Mouse (Mus musculus) CH12.LX (cell line): ENCODE measurements around the gene D17H6S53E. TPM values are rescaled to one million over a fixed set of nuclear protein-coding genes. Genes with fewer than 3 reads are reported as not detected.

Experiments
- DNase-seq: peaks from one replicate; pipeline ENCODE4 v3.0.0-alpha.2; 2013; ENCODE audit errors: extremely low read depth
- H3K27ac ChIP-seq: 2 replicates; pipeline ENCODE4 v1.5.1; 2012; ENCODE audit warnings: low read depth, mild to moderate bottlenecking, control low read depth, moderate library complexity; ENCODE audit not compliant: insufficient read depth
- H3K27me3 ChIP-seq: replicated peaks from 2 replicates; pipeline ENCODE3; 2012; ENCODE audit warnings: inconsistent platforms
- H3K36me3 ChIP-seq, 2 experiments: replicated peaks in 1 of 2; 2 replicates each; pipeline versions ENCODE3 to v1.6.1; 2012; ENCODE audit warnings: inconsistent platforms in 1 of 2, low read length in 1 of 2, mild to moderate bottlenecking in 1 of 2, mixed read lengths in 1 of 2, moderate library complexity in 1 of 2; ENCODE audit not compliant: control insufficient read depth in 1 of 2, insufficient read depth in 1 of 2
- H3K4me1 ChIP-seq, 2 experiments: 2 replicates each; pipeline ENCODE4 v1.6.1; 2012; ENCODE audit warnings: inconsistent platforms in 1 of 2, moderate library complexity in 1 of 2; ENCODE audit not compliant: insufficient read depth in 2 of 2, control insufficient read depth in 1 of 2
- H3K4me2 ChIP-seq: 2 replicates; pipeline ENCODE4 v1.6.1; 2012; ENCODE audit warnings: low read depth, mild to moderate bottlenecking, control low read depth; ENCODE audit not compliant: poor library complexity, insufficient read depth, severe bottlenecking
- H3K4me3 ChIP-seq, 3 experiments: fragments of 150-350 bp in 1 of 3; sonication (generic) in 1 of 3; replicated peaks in 1 of 3; 2 replicates each; pipeline versions ENCODE3 to v1.5.1; 2011 to 2012; ENCODE audit warnings: low read depth in 2 of 3, low read length in 2 of 3, mild to moderate bottlenecking in 2 of 3, moderate library complexity in 2 of 3, control low read depth in 1 of 3, improper control_type of control experiment in 1 of 3, inconsistent platforms in 1 of 3, mixed read lengths in 1 of 3; ENCODE audit not compliant: poor library complexity in 1 of 3
- H3K79me2 ChIP-seq: replicated peaks from 2 replicates; pipeline ENCODE4 v1.6.1; 2012; ENCODE audit warnings: mild to moderate bottlenecking, moderate library complexity; ENCODE audit not compliant: control insufficient read depth, poor library complexity, insufficient read depth, severe bottlenecking; ENCODE audit errors: extremely low read depth
- H3K9ac ChIP-seq: 2 replicates; pipeline ENCODE4 v1.6.1; 2012; ENCODE audit warnings: low read depth, mild to moderate bottlenecking, control low read depth, moderate library complexity; ENCODE audit not compliant: insufficient read depth
- H3K9me3 ChIP-seq: replicated peaks from 2 replicates; pipeline ENCODE3; 2012; ENCODE audit warnings: low read length, inconsistent platforms, mixed read lengths
- BHLHE40 ChIP-seq: IDR thresholded peaks from 2 replicates; pipeline ENCODE4 v1.6.1; 2011; ENCODE audit warnings: mild to moderate bottlenecking, low read depth, low read length, improper control_type of control experiment
- CHD1 ChIP-seq: IDR thresholded peaks from 2 replicates; pipeline ENCODE4 v1.6.1; 2012; ENCODE audit warnings: low read depth, low read length, improper control_type of control experiment, inconsistent platforms
- CHD2 ChIP-seq: IDR thresholded peaks from 2 replicates; pipeline ENCODE4 v1.6.1; 2011; ENCODE audit warnings: low read length, improper control_type of control experiment
- E2F4 ChIP-seq: IDR thresholded peaks from 2 replicates; pipeline ENCODE4 v1.6.1; 2011; ENCODE audit warnings: low read depth, low read length, improper control_type of control experiment; ENCODE audit not compliant: insufficient replicate concordance
- ELF1 ChIP-seq: IDR thresholded peaks from 2 replicates; pipeline ENCODE4 v1.6.1; 2014; ENCODE audit warnings: low read depth, mild to moderate bottlenecking, inconsistent platforms, low read length, improper control_type of control experiment
- JUN ChIP-seq: IDR thresholded peaks from 2 replicates; pipeline ENCODE4 v1.6.1; 2011; ENCODE audit warnings: low read depth, mild to moderate bottlenecking, low read length, improper control_type of control experiment, moderate library complexity; ENCODE audit not compliant: insufficient read depth
- JUND ChIP-seq: conservative IDR thresholded peaks from 2 replicates; pipeline ENCODE4 v1.6.1; 2011; ENCODE audit warnings: low read depth, low read length, improper control_type of control experiment
- KAT2A ChIP-seq: IDR thresholded peaks from 2 replicates; pipeline ENCODE4 v1.6.1; 2012; ENCODE audit warnings: low read length, improper control_type of control experiment, inconsistent platforms; ENCODE audit not compliant: insufficient replicate concordance
- MAX ChIP-seq: IDR thresholded peaks from 2 replicates; pipeline ENCODE4 v1.6.1; 2011; ENCODE audit warnings: low read length, improper control_type of control experiment
- MAZ ChIP-seq: IDR thresholded peaks from 2 replicates; pipeline ENCODE4 v1.6.1; 2012; ENCODE audit warnings: low read depth, mild to moderate bottlenecking, inconsistent platforms, low read length, improper control_type of control experiment, moderate library complexity
- MEF2A ChIP-seq: IDR thresholded peaks from 2 replicates; pipeline ENCODE4 v1.6.1; 2014; ENCODE audit warnings: low read depth, mild to moderate bottlenecking, inconsistent platforms, low read length, improper control_type of control experiment, borderline replicate concordance
- MXI1 ChIP-seq: IDR thresholded peaks from 2 replicates; pipeline ENCODE4 v1.6.1; 2011; ENCODE audit warnings: mild to moderate bottlenecking, low read depth, low read length, improper control_type of control experiment
- NELFE ChIP-seq: IDR thresholded peaks from 2 replicates; pipeline ENCODE4 v1.6.1; 2011; ENCODE audit warnings: low read depth, low read length, improper control_type of control experiment
- POLR2A ChIP-seq: IDR thresholded peaks from 2 replicates; pipeline ENCODE4 v1.6.1; 2011; ENCODE audit warnings: low read depth, mild to moderate bottlenecking, improper control_type of control experiment, low read length
- POLR2AphosphoS2 ChIP-seq: IDR thresholded peaks from 2 replicates; pipeline ENCODE4 v1.6.1; 2011; ENCODE audit warnings: low read depth, low read length, improper control_type of control experiment
- RAD21 ChIP-seq: IDR thresholded peaks from 2 replicates; pipeline ENCODE4 v1.6.1; 2011; ENCODE audit warnings: low read depth, mild to moderate bottlenecking, low read length, improper control_type of control experiment, moderate library complexity
- RCOR1 ChIP-seq: conservative IDR thresholded peaks from 2 replicates; pipeline ENCODE4 v1.6.1; 2012; ENCODE audit warnings: low read depth, mild to moderate bottlenecking, inconsistent platforms, low read length, improper control_type of control experiment
- SMC3 ChIP-seq: IDR thresholded peaks from 2 replicates; pipeline ENCODE4 v1.6.1; 2011; ENCODE audit warnings: low read depth, low read length, improper control_type of control experiment
- TCF12 ChIP-seq: IDR thresholded peaks from 2 replicates; pipeline ENCODE4 v1.6.1; 2014; ENCODE audit warnings: low read depth, mild to moderate bottlenecking, inconsistent platforms, low read length, improper control_type of control experiment
- UBTF ChIP-seq: IDR thresholded peaks from 2 replicates; pipeline ENCODE4 v1.6.1; 2012; ENCODE audit warnings: low read depth, mild to moderate bottlenecking, inconsistent platforms, low read length, improper control_type of control experiment, moderate library complexity
- ZMIZ1 ChIP-seq: IDR thresholded peaks from 2 replicates; pipeline ENCODE4 v1.6.1; 2012; ENCODE audit warnings: low read depth, mild to moderate bottlenecking, inconsistent platforms, low read length, improper control_type of control experiment
- ZNF384 ChIP-seq: IDR thresholded peaks from 2 replicates; pipeline ENCODE4 v1.6.1; 2012; ENCODE audit warnings: low read depth, low read length, improper control_type of control experiment, inconsistent platforms
- dilution Hi-C: fragments of 300-500 bp; cut with MboI; formaldehyde crosslinking; loops from 2 replicates; pipeline ENCODE4 v1.14.3; 2020; ENCODE audit warnings: low sequenced_read_pairs; ENCODE audit not compliant: extremely low pct_unique_long_range_greater_than_20kb, extremely low pct_ligation_motif_present
- in situ Hi-C: fragments of 300-500 bp; cut with MboI; formaldehyde crosslinking; loops from 3 replicates; pipeline ENCODE4 v1.14.3; 2019; ENCODE audit warnings: low sequenced_read_pairs, low pct_ligation_motif_present, low pct_unique_long_range_greater_than_20kb, mixed read lengths
- polyA plus RNA-seq: library from polyadenylated mRNA; unstranded; fragments of >175 nt; gene quantifications from 2 replicates; pipeline ENCODE4 v1.2.1, GENCODE M21; 2012; ENCODE audit warnings: low read depth; ENCODE audit not compliant: insufficient read length
- total RNA-seq, 2 experiments: library from RNA; depleted of rRNA; stranded (reverse); fragments of 300-350 nt in 1 of 2; fragments of >200 nt in 1 of 2; gene quantifications; 2 replicates each; pipeline ENCODE4 v1.2.3; 2012 to 2014

D17H6S53E gene
- total and polyA plus RNA-seq, 3 experiments, result 8.7 to 15.6 (median 11.9) TPM

- Histone ChIP-seq H3K9me3 (no peaks in the 10 kb centered on the region), H3K4me1 (peaks cover 14 to 20% of the 10 kb centered on the region in 2 experiments), H3K27me3 (no peaks in the 10 kb centered on the region), H3K4me3 (no peak within 1 kb of the TSS), H3K4me2 (no peak within 1 kb of the TSS), H3K27ac (no peak within 1 kb of the TSS), H3K36me3 (no peaks in the 10 kb centered on the region), H3K79me2 (no peaks in the 10 kb centered on the region), H3K9ac (no peak within 1 kb of the TSS)
- DNase-seq, result no peak
- no peak for TF ChIP-seq SMC3
- TF ChIP-seq RAD21, result no peak
- no peak for TF ChIP-seq JUND
- TF ChIP-seq RCOR1, result no peak
- TF ChIP-seq POLR2AphosphoS2, result no peak
- TF ChIP-seq ZMIZ1, result no peak
- TF ChIP-seq UBTF, result no peak
- no peak for TF ChIP-seq NELFE
- no peak for TF ChIP-seq MAX
- no peak for TF ChIP-seq MXI1
- no peak for TF ChIP-seq KAT2A
- no peak for TF ChIP-seq CHD1
- no peak for TF ChIP-seq ZNF384
- no peak for TF ChIP-seq POLR2A
- no peak for TF ChIP-seq MAZ
- no peak for TF ChIP-seq CHD2
- TF ChIP-seq MEF2A, result no peak
- TF ChIP-seq BHLHE40, result no peak
- dilution Hi-C loops (no loop called here), in situ Hi-C loops (no loop called here)
Observed at GRCm38 (mm10) chr17:35076507-35077176, 49.5 kb upstream of the D17H6S53E start, which contains the start of gene Ly6g6e. Gene Ly6g6e (plus strand): TSS chr17:35076902.

GRCm38 (mm10) chr17:35077285-35077684 is 48.9 kb upstream of the D17H6S53E start:
- Histone ChIP-seq H3K9me3 (no peaks in the 10 kb centered on the region), H3K27ac (no peak overlapping the region), H3K4me1 (peaks cover 14 to 22% of the 10 kb centered on the region in 2 experiments), H3K4me3 (no peak overlapping the region), H3K4me2 (no peak overlapping the region), H3K9ac (no peak overlapping the region), H3K79me2 (no peaks in the 10 kb centered on the region), H3K27me3 (no peaks in the 10 kb centered on the region), H3K36me3 (no peaks in the 10 kb centered on the region)
- no peak for DNase-seq
- TF ChIP-seq UBTF, result no peak
- no peak for TF ChIP-seq E2F4
- no peak for TF ChIP-seq POLR2AphosphoS2
- TF ChIP-seq ELF1, result no peak
- TF ChIP-seq TCF12, result no peak
- TF ChIP-seq MEF2A, result no peak
- TF ChIP-seq JUN, result no peak
- in situ Hi-C loops (no loop called here), dilution Hi-C loops (no loop called here)
